Mouse (Mus musculus) thymus, adult 2 months (tissue): ENCODE data around the gene Arcn1. TPM values are rescaled to one million over a fixed set of nuclear protein-coding genes. Genes with fewer than 3 reads are reported as not detected.

Source experiments
- DNase-seq: peaks from one replicate; pipeline ENCODE4 v3.0.0; 2021
- H3K27ac ChIP-seq: fragments of 200-500 bp; 2 replicates; pipeline ENCODE4 v1.5.1; 2012; ENCODE audit warnings: low read length, control low read depth; ENCODE audit not compliant: control insufficient read depth, insufficient read depth
- H3K27me3 ChIP-seq: fragments of 200-500 bp; 2 replicates; pipeline ENCODE4 v1.6.1; 2012; ENCODE audit warnings: mild to moderate bottlenecking, low read length, moderate library complexity, mixed read lengths; ENCODE audit not compliant: control insufficient read depth, insufficient read depth
- H3K36me3 ChIP-seq: fragments of 200-500 bp; 2 replicates; pipeline ENCODE4 v1.6.1; 2012; ENCODE audit warnings: mild to moderate bottlenecking, low read length, moderate library complexity; ENCODE audit not compliant: control insufficient read depth, insufficient read depth
- H3K4me1 ChIP-seq: fragments of 200-500 bp; replicated peaks from 2 replicates; pipeline ENCODE4 v1.6.1; 2012; ENCODE audit warnings: low read length; ENCODE audit not compliant: control insufficient read depth, insufficient read depth
- H3K4me3 ChIP-seq: fragments of 200-500 bp; 2 replicates; pipeline ENCODE4 v1.5.1; 2012; ENCODE audit warnings: mild to moderate bottlenecking, low read length, control low read depth, moderate library complexity; ENCODE audit not compliant: control insufficient read depth, insufficient read depth
- CTCF ChIP-seq: fragments of 200-500 bp; IDR thresholded peaks from 2 replicates; pipeline ENCODE4 v1.5.1; 2012; ENCODE audit warnings: mild to moderate bottlenecking, control low read depth, low read length, moderate library complexity, borderline replicate concordance; ENCODE audit not compliant: control insufficient read depth, poor library complexity, insufficient read depth; ENCODE audit errors: extremely low read depth
- POLR2A ChIP-seq: fragments of 200-500 bp; IDR thresholded peaks from 2 replicates; pipeline ENCODE4 v1.6.1; 2012; ENCODE audit warnings: mild to moderate bottlenecking, low read length, control low read depth, moderate library complexity; ENCODE audit not compliant: control insufficient read depth, poor library complexity, insufficient read depth; ENCODE audit errors: extremely low read depth
- WGBS: fragments of 180-500 bp; shearing (Covaris S2); methylation state at CpG from one replicate; pipeline ENCODE4 v1.1.7; 2018; 5-methylcytosine and 5-hydroxymethylcytosine counted together
- polyA plus RNA-seq: library from polyadenylated mRNA; depleted of rRNA; stranded (reverse); fragments of >200 nt; gene quantifications from 2 replicates; pipeline ENCODE4 v1.2.3, GENCODE M21; 2012

The Arcn1 gene
- polyA plus RNA-seq, 1 experiment: 42.0 TPM

GRCm38 (mm10) chr9:44726431-44727146, 41.1 kb downstream of the Arcn1 start:
- TF ChIP-seq CTCF: no peak
- no peak for TF ChIP-seq POLR2A
- H3K4me1 ChIP-seq: peaks cover 14% of the 10 kb centered on the region
- H3K27me3 ChIP-seq: no peaks in the 10 kb centered on the region
- no peak overlapping the region for H3K27ac ChIP-seq
- DNase-seq: no peak
- 92% methylated on average over 10 of the region's 10 CpGs for WGBS
- H3K4me3 ChIP-seq: no peak overlapping the region
- H3K36me3 ChIP-seq: no peaks in the 10 kb centered on the region

- peaks cover 24% of the 10 kb centered on the region for H3K4me1 ChIP-seq
- H3K36me3 ChIP-seq: no peaks in the 10 kb centered on the region
- H3K27me3 ChIP-seq: no peaks in the 10 kb centered on the region
- no peak overlapping the region for H3K27ac ChIP-seq
- no peak overlapping the region for H3K4me3 ChIP-seq
- 93% methylated on average over 2 of the region's 2 CpGs for WGBS
- TF ChIP-seq POLR2A (no peak), CTCF (no peak)
- no peak for DNase-seq
Observed at GRCm38 (mm10) chr9:44724665-44725064, 43.0 kb downstream of the Arcn1 start.

DNA sequence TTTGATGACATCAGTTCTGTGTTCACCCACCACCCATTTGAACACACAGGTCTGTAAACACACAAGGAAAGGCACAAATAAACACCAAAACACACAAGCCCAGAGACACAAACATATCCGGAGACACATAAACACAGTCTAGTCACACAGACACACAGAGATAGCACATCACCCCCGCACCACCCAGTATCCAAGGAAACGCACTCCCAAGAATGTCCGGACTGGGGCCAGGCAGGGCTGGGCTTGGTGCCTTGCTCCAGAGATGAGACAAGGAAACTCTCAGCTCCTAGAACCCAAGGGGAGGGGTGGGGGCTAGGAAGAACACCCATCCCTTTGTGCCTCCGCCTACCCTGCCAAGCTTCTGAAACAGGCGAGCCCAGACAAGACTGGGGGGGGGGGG, 43.4 kb downstream of the Arcn1 start:
- no peak for DNase-seq
- no peaks in the 10 kb centered on the region for H3K36me3 ChIP-seq
- no peak overlapping the region for H3K4me3 ChIP-seq
- H3K4me1 ChIP-seq: peaks cover 24% of the 10 kb centered on the region
- no peaks in the 10 kb centered on the region for H3K27me3 ChIP-seq
- 89% methylated on average over 6 of the region's 6 CpGs for WGBS
- no peak for TF ChIP-seq POLR2A
- no peak overlapping the region for H3K27ac ChIP-seq

GRCm38 (mm10) chr9:44723521-44724041, 44.1 kb downstream of the Arcn1 start:
- Histone ChIP-seq H3K36me3 (no peaks in the 10 kb centered on the region), H3K4me1 (peaks cover 24% of the 10 kb centered on the region), H3K27me3 (no peaks in the 10 kb centered on the region), H3K27ac (no peak overlapping the region), H3K4me3 (no peak overlapping the region)
- TF ChIP-seq POLR2A: no peak
- TF ChIP-seq CTCF: no peak
- DNase-seq: no peak
- 20% methylated on average over 11 of the region's 11 CpGs for WGBS

GRCm38 (mm10) chr9:44723008-44723407, 44.6 kb downstream of the Arcn1 start:
- no peaks in the 10 kb centered on the region for H3K27me3 ChIP-seq
- no peak overlapping the region for H3K4me3 ChIP-seq
- H3K4me1 ChIP-seq: peaks cover 27% of the 10 kb centered on the region
- no peak for TF ChIP-seq POLR2A
- no peak for TF ChIP-seq CTCF
- H3K27ac ChIP-seq: no peak overlapping the region
- no peak for DNase-seq
- H3K36me3 ChIP-seq: no peaks in the 10 kb centered on the region
- WGBS: 28% methylated on average over 7 of the region's 7 CpGs

DNA sequence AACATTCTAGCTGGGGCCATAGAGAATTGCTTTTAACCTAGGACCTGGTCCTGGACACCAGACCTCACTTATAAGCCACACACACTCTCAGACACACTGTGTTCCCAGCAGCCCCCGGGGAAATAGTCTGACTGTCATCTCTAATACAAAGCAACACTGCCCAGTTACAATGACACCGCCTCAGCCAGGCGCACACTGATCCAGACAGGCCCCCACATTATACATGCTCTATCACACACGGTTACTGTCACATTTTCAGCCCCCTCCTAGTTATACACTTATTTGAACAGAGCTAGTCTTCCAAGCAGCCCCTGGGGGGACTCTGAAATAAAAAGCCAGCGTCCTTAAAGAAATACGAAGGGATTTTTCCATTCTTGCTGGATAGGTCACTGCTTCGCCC, 45.1 kb downstream of the Arcn1 start:
- no peak for DNase-seq
- 76% methylated on average over 7 of the region's 7 CpGs for WGBS
- TF ChIP-seq POLR2A (no peak), CTCF (no peak)
- Histone ChIP-seq H3K27me3 (no peaks in the 10 kb centered on the region), H3K36me3 (no peaks in the 10 kb centered on the region), H3K4me3 (no peak overlapping the region), H3K4me1 (peaks cover 31% of the 10 kb centered on the region), H3K27ac (no peak overlapping the region)

- TF ChIP-seq POLR2A (no peak), CTCF (no peak)
- DNase-seq: no peak
- no peaks in the 10 kb centered on the region for H3K27me3 ChIP-seq
- peaks cover 39% of the 10 kb centered on the region for H3K4me1 ChIP-seq
- whole genome bisulfite sequencing: 87% methylated on average over 3 of the region's 3 CpGs
- H3K36me3 ChIP-seq: no peaks in the 10 kb centered on the region
- H3K4me3 ChIP-seq: no peak overlapping the region
- H3K27ac ChIP-seq: no peak overlapping the region
Observed at GRCm38 (mm10) chr9:44721877-44722186, 45.8 kb downstream of the Arcn1 start.
